Mouse (Mus musculus) kidney, postnatal 0 days (tissue): ENCODE data around the gene Tacc3. TPM values are rescaled to one million over a fixed set of nuclear protein-coding genes. Genes with fewer than 3 reads are reported as not detected.

Experiments used
- ATAC-seq: fragments of 200-750 bp; cut with Nextera tagmentation; replicated peaks from 2 replicates; pipeline ENCODE4 v1.8.0; 2017; ENCODE audit warnings: low read depth, moderate number of reproducible peaks, moderate TSS enrichment, moderate library complexity; ENCODE audit not compliant: low FRiP score
- DNase-seq: peaks from one replicate; pipeline ENCODE4 v3.0.0-alpha.2; 2016; ENCODE audit warnings: low spot score
- H3K27ac ChIP-seq: fragments of 300-500 bp; sonication (generic); 2 replicates; pipeline ENCODE4 v1.5.1; 2014; ENCODE audit warnings: mild to moderate bottlenecking
- H3K27me3 ChIP-seq: fragments of 300-500 bp; sonication (generic); 2 replicates; pipeline ENCODE4 v1.6.1; 2014; ENCODE audit warnings: low read length, mixed read lengths; ENCODE audit not compliant: insufficient read depth
- H3K36me3 ChIP-seq: fragments of 300-500 bp; sonication (generic); 2 replicates; pipeline ENCODE4 v1.6.1; 2014; ENCODE audit warnings: low read length, mixed read lengths; ENCODE audit not compliant: insufficient read depth
- H3K4me1 ChIP-seq: fragments of 300-500 bp; sonication (generic); replicated peaks from 2 replicates; pipeline ENCODE4 v1.6.1; 2014; ENCODE audit warnings: antibody characterized with exemption, low read length, mixed read lengths; ENCODE audit not compliant: insufficient read depth
- H3K4me2 ChIP-seq: fragments of 300-500 bp; sonication (generic); 2 replicates; pipeline ENCODE4 v1.6.1; 2014; ENCODE audit warnings: mild to moderate bottlenecking, low read length, moderate library complexity, mixed read lengths
- H3K4me3 ChIP-seq: fragments of 300-500 bp; sonication (generic); replicated peaks from 2 replicates; pipeline ENCODE4 v1.5.1; 2014; ENCODE audit warnings: low read depth, low read length
- H3K9ac ChIP-seq: fragments of 300-500 bp; sonication (generic); 2 replicates; pipeline ENCODE4 v1.6.1; 2014; ENCODE audit warnings: low read depth, low read length
- H3K9me3 ChIP-seq: fragments of 300-500 bp; sonication (generic); replicated peaks from 2 replicates; pipeline ENCODE4 v1.6.1; 2016; ENCODE audit warnings: low read length, inconsistent platforms, mixed read lengths
- CTCF ChIP-seq: IDR thresholded peaks from 2 replicates; pipeline ENCODE4 v1.5.1; 2016; ENCODE audit warnings: antibody characterized with exemption, low read depth, mild to moderate bottlenecking, moderate library complexity
- WGBS: fragments of 180-500 bp; shearing (Covaris S2); extraction: QIAGEN DNeasy Blood & Tissue Kit; methylation state at CpG from one replicate; pipeline ENCODE4 v1.1.7; 2014; 5-methylcytosine and 5-hydroxymethylcytosine counted together
- polyA plus RNA-seq: library from polyadenylated mRNA; unstranded; fragments of >200 nt; fragmentation: Nextera tagmentation; extraction: Ambion mirVana; gene quantifications from 2 replicates; pipeline ENCODE4 v1.2.1, GENCODE M21; 2015

Gene Tacc3
- polyA plus RNA-seq, 1 experiment from 2014 or later = 74.3 TPM

GRCm38 (mm10) chr5:33681611-33682388 lies 23.9 kb downstream of the Tacc3 start:
- no peak overlapping the region for H3K4me2 ChIP-seq
- H3K4me1 ChIP-seq = no peaks in the 10 kb centered on the region
- H3K36me3 ChIP-seq = no peaks in the 10 kb centered on the region
- WGBS = 79% methylated on average over 15 of the region's 15 CpGs
- ATAC-seq (no peak), DNase-seq (no peak)
- no peak overlapping the region for H3K27ac ChIP-seq
- no peak overlapping the region for H3K9ac ChIP-seq
- H3K9me3 ChIP-seq = no peaks in the 10 kb centered on the region
- H3K4me3 ChIP-seq = no peak overlapping the region
- no peak for TF ChIP-seq CTCF
- H3K27me3 ChIP-seq = no peaks in the 10 kb centered on the region

- ATAC-seq = no peak
- no peak overlapping the region for H3K27ac ChIP-seq
- H3K4me3 ChIP-seq = no peak overlapping the region
- no peak for TF ChIP-seq CTCF
- H3K4me2 ChIP-seq = no peak overlapping the region
- 68% methylated on average over 4 of the region's 4 CpGs for WGBS
- H3K4me1 ChIP-seq = no peaks in the 10 kb centered on the region
- H3K9me3 ChIP-seq = no peaks in the 10 kb centered on the region
- DNase-seq = no peak
- H3K36me3 ChIP-seq = no peaks in the 10 kb centered on the region
- H3K27me3 ChIP-seq = no peaks in the 10 kb centered on the region
- H3K9ac ChIP-seq = no peak overlapping the region
Observed at GRCm38 (mm10) chr5:33682963-33683362, 25.0 kb downstream of the Tacc3 start.

GRCm38 (mm10) chr5:33683897-33684652 lies 26.1 kb downstream of the Tacc3 start:
- no peaks in the 10 kb centered on the region for H3K27me3 ChIP-seq
- TF ChIP-seq CTCF = peak; percentile 87
- ATAC-seq = peak; percentile 40; the same call in 1 of the 2 replicates
- no peak overlapping the region for H3K4me3 ChIP-seq
- no peaks in the 10 kb centered on the region for H3K9me3 ChIP-seq
- no peak overlapping the region for H3K4me2 ChIP-seq
- no peaks in the 10 kb centered on the region for H3K36me3 ChIP-seq
- no peak overlapping the region for H3K27ac ChIP-seq
- peak; percentile 88 for DNase-seq
- peaks cover 8% of the 10 kb centered on the region; the same call in 1 of the 2 replicates for H3K4me1 ChIP-seq
- 44% methylated on average over 7 of the region's 7 CpGs for WGBS
- H3K9ac ChIP-seq = no peak overlapping the region

- WGBS = 99% methylated on average over 4 of the region's 4 CpGs
Observed at GRCm38 (mm10) chr5:33684932-33685331, 27.0 kb downstream of the Tacc3 start.

GRCm38 (mm10) chr5:33687142-33687541 lies 29.2 kb downstream of the Tacc3 start:
- H3K9me3 ChIP-seq = no peaks in the 10 kb centered on the region
- H3K36me3 ChIP-seq = no peaks in the 10 kb centered on the region
- ATAC-seq = 0 out of 2 replicates have a peak, but pooled peaks have one; percentile 30
- no peak overlapping the region for H3K4me2 ChIP-seq
- 73% methylated on average over 4 of the region's 4 CpGs for WGBS
- no peak for DNase-seq
- H3K27ac ChIP-seq = no peak overlapping the region
- no peak overlapping the region for H3K9ac ChIP-seq
- no peaks in the 10 kb centered on the region for H3K27me3 ChIP-seq
- TF ChIP-seq CTCF = peak; percentile 13; the same call in 1 of the 2 replicates
- no peak overlapping the region for H3K4me3 ChIP-seq
- peaks cover 15% of the 10 kb centered on the region for H3K4me1 ChIP-seq

More at GRCm38 (mm10) chr5:33684932-33685331, 27.0 kb downstream of the Tacc3 start:
- H3K4me1 ChIP-seq = peaks cover 8% of the 10 kb centered on the region; the same call in 1 of the 2 replicates
- H3K9ac ChIP-seq = no peak overlapping the region
- no peaks in the 10 kb centered on the region for H3K36me3 ChIP-seq
- no peak overlapping the region for H3K27ac ChIP-seq
- TF ChIP-seq CTCF = no peak
- no peak overlapping the region for H3K4me3 ChIP-seq
- DNase-seq = no peak
- H3K27me3 ChIP-seq = no peaks in the 10 kb centered on the region
- no peak overlapping the region for H3K4me2 ChIP-seq
- no peaks in the 10 kb centered on the region for H3K9me3 ChIP-seq
- no peak for ATAC-seq
